Mouse (Mus musculus): ENCODE data around the gene Mybpc3.
"Not testable (repeated sequence)": the region's sequence is repeated elsewhere in the genome, so short reads cannot be mapped to it uniquely, and the experiment has no call there.

Gene Mybpc3

GRCm38 (mm10) chr2:91087453-91087852, 30.5 kb upstream of the Mybpc3 start:
- no peak for DNase-seq (ENCODE audit: low spot score)

- DNase-seq (ENCODE audit: low spot score), result no peak
Observed at GRCm38 (mm10) chr2:91088987-91089386, 29.0 kb upstream of the Mybpc3 start.

GRCm38 (mm10) chr2:91090208-91090607, 27.7 kb upstream of the Mybpc3 start:
- DNase-seq (ENCODE audit: low spot score), result no peak

GRCm38 (mm10) chr2:91090827-91091226, 27.1 kb upstream of the Mybpc3 start:
- no peak for DNase-seq (ENCODE audit: low spot score)

GRCm38 (mm10) chr2:91096524-91096923, 21.4 kb upstream of the Mybpc3 start:
- no peak for DNase-seq (ENCODE audit: low spot score)

- DNase-seq (ENCODE audit: low spot score), result no peak
Observed at GRCm38 (mm10) chr2:91097015-91097414, 20.9 kb upstream of the Mybpc3 start.

- no peak for DNase-seq (ENCODE audit: low spot score)
Observed at GRCm38 (mm10) chr2:91098156-91098555, 19.8 kb upstream of the Mybpc3 start.

- DNase-seq (ENCODE audit: low spot score), result peak; percentile 93
Observed at GRCm38 (mm10) chr2:91101124-91101740, 16.7 kb upstream of the Mybpc3 start.

GRCm38 (mm10) chr2:91108156-91108555, 9.8 kb upstream of the Mybpc3 start:
- DNase-seq (ENCODE audit: low spot score), result no peak

- no peak for DNase-seq (ENCODE audit: low spot score)
Observed at GRCm38 (mm10) chr2:91109241-91109640, 8.7 kb upstream of the Mybpc3 start.

- DNase-seq (ENCODE audit: low spot score), result no peak
Observed at GRCm38 (mm10) chr2:91109807-91110385, 8.0 kb upstream of the Mybpc3 start.

GRCm38 (mm10) chr2:91110429-91110828, 7.5 kb upstream of the Mybpc3 start:
- no peak for DNase-seq (ENCODE audit: low spot score)

GRCm38 (mm10) chr2:91111832-91112231, 6.1 kb upstream of the Mybpc3 start:
- not testable (repeated sequence) for DNase-seq (ENCODE audit: low spot score)

GRCm38 (mm10) chr2:91112491-91112890, 5.5 kb upstream of the Mybpc3 start:
- no peak for DNase-seq (ENCODE audit: low spot score)

- DNase-seq (ENCODE audit: low spot score), result no peak
Observed at GRCm38 (mm10) chr2:91113334-91113733, 4.6 kb upstream of the Mybpc3 start.

GRCm38 (mm10) chr2:91113852-91114251, 4.1 kb upstream of the Mybpc3 start:
- no peak for DNase-seq (ENCODE audit: low spot score)

- peak; percentile 98 for DNase-seq (ENCODE audit: low spot score)
Observed at GRCm38 (mm10) chr2:91114781-91115577, 3.0 kb upstream of the Mybpc3 start.

- no peak for DNase-seq (ENCODE audit: low spot score)
Observed at GRCm38 (mm10) chr2:91115578-91115970, 2.4 kb upstream of the Mybpc3 start.

- no peak for DNase-seq (ENCODE audit: low spot score)
Observed at GRCm38 (mm10) chr2:91116842-91117241, 1.1 kb upstream of the Mybpc3 start.

GRCm38 (mm10) chr2:91118647-91119046, 703 bp downstream of the Mybpc3 start:
- no peak for DNase-seq (ENCODE audit: low spot score)

GRCm38 (mm10) chr2:91119061-91119460, 1.1 kb downstream of the Mybpc3 start:
- DNase-seq (ENCODE audit: low spot score), result no peak

GRCm38 (mm10) chr2:91119551-91119950, 1.6 kb downstream of the Mybpc3 start:
- DNase-seq (ENCODE audit: low spot score), result no peak

GRCm38 (mm10) chr2:91120261-91120671, 2.3 kb downstream of the Mybpc3 start:
- DNase-seq (ENCODE audit: low spot score), result no peak
